Mouse (Mus musculus) heart, postnatal 0 days (tissue): Measurements from ENCODE around the gene Tmem11.
"Not testable (repeated sequence)": the region's sequence is repeated elsewhere in the genome, so short reads cannot be mapped to it uniquely, and the experiment has no call there.

Experiments
- CTCF ChIP-seq: IDR thresholded peaks from 2 replicates; pipeline ENCODE4 v1.5.1; 2016; ENCODE audit warnings: antibody characterized with exemption, control low read depth, low read depth
- EP300 ChIP-seq: IDR thresholded peaks from 2 replicates; pipeline ENCODE4 v1.6.1; 2016; ENCODE audit warnings: antibody characterized with exemption, low read depth

DNA sequence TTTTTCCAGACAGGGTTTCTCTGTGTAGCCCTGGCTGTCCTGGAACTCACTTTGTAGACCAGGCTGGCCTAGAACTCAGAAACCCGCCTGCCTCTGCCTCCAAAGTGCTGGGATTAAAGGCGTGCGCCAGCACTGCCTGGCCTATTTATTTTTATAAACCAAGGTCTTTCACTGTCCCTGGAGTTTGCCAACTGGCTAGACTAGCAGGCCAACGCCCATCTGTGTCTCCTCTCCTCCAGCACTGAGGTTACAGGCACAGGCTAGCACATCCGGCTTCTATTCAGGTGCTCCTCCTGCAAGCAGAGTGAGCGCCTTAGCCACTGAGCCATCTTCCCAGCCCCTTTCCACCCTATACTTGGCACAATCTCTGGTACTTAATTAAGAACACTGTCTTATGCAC is 9.6 kb downstream of the Tmem11 start:
- TF ChIP-seq CTCF, EP300: not testable (repeated sequence)
